Mouse (Mus musculus): ENCODE results near the gene Ppil2.

Ppil2 gene

GRCm38 (mm10) chr16:17096938-17097337 lies 14.1 kb downstream of the Ppil2 start:
- DNase-seq, result no peak

DNA sequence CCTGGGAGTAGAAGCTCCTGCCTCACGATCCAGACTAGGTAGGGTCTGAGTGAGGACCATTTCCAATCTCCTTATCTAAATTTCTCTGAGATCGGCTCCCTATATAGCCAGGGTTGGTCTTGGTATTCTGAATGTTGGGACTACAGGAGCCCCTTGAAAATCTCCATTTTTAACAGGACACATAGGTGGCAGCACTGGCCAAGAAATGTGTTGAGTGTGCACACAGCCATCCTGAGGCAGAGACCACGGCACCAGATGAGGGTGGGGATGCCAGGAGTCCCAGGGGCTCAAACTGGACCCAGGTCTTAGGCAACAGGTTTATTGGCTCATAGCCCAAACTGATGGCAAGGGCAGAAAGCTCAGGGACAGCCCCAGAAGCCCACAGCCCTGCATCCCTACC lies 22.7 kb downstream of the Ppil2 start:
- no peak for DNase-seq

DNA sequence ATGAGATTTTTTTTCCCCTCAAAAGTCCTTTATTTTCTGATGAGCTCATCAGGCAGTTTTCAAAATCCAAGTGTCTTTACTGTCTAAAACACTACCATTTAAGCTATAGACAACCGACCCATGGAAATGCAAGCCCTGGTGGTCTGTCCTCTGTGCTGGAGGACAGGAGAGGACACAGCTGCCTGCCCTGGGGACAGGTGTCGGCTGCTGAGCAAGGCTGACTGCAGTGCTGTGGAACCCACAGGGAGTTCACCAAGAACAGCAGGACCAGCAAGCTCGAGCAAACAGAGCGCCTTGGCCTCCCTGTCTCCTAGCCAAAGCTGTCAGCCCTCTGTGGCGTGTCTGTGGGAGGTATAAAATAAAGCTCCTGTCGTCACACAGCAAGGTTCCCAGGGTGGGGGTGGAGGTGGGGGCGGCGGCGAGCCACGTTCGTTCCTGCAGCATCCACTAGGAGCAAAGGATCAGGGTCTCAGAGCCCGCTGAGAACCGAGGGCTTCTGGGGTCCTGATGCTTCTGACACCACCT lies 24.3 kb downstream of the Ppil2 start:
- DNase-seq, result no peak

- DNase-seq, result no peak
Observed at GRCm38 (mm10) chr16:17086241-17086640, 24.8 kb downstream of the Ppil2 start.

- DNase-seq, result no peak
Observed at GRCm38 (mm10) chr16:17085636-17086035, 25.4 kb downstream of the Ppil2 start.

DNA sequence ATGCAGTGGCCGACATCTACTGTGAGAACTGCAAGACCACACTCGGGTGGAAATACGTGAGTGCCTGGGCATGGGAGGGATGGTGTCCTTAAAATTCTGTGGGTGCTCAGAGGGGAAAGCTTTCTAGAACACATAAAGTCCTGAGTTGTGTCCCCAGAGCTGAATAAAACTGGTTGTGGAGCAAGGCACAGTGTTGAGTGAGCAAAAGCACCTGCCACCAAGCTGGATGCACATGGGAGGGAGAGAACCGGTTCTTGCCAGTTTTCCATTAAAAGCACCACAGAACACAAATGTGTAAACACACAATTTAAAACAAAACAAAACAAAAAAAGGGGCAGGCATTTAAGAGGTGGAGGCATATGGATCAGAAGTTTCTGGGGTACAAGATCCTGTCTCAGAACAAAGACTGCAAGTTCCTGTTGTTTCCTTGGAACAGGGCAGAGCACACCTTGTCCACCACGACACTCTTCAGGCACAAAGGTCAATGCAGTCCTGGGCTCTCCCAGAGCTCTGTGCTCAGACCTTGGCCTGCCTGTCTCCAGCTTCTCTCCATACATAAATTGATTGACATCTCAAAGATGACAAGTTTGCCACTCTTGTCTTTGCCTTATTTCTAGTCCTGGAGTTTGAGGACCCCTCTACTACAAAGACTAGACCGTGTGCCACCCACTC lies 28.8 kb downstream of the Ppil2 start:
- DNase-seq, result no peak

DNA sequence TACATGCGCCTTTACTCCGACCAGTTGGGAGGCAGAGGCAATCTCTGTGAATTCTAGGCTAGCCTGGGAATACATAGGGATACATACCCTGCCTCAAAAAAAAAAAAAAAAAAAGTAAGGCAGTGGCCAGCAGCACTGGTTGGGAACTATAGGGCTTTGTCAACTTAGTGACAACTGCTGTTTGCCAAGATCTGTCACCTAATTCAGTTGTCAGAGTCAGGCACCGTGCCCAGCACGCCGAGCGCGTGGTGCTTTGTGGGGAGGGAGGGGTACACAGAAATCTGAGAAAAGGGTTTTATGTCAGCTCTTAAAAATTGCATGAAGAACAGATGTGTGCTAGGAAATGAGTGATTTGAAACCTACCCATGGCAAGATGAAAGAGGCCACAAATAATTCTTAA lies 33.0 kb downstream of the Ppil2 start:
- DNase-seq, result no peak

GRCm38 (mm10) chr16:17076869-17077268 lies 34.2 kb downstream of the Ppil2 start:
- DNase-seq, result no peak

GRCm38 (mm10) chr16:17076301-17076700 lies 34.8 kb downstream of the Ppil2 start:
- DNase-seq, result no peak

- no peak for DNase-seq
Observed at GRCm38 (mm10) chr16:17073000-17073399, 38.1 kb downstream of the Ppil2 start.

- no peak for DNase-seq
Observed at GRCm38 (mm10) chr16:17070716-17071115, 40.3 kb downstream of the Ppil2 start.

DNA sequence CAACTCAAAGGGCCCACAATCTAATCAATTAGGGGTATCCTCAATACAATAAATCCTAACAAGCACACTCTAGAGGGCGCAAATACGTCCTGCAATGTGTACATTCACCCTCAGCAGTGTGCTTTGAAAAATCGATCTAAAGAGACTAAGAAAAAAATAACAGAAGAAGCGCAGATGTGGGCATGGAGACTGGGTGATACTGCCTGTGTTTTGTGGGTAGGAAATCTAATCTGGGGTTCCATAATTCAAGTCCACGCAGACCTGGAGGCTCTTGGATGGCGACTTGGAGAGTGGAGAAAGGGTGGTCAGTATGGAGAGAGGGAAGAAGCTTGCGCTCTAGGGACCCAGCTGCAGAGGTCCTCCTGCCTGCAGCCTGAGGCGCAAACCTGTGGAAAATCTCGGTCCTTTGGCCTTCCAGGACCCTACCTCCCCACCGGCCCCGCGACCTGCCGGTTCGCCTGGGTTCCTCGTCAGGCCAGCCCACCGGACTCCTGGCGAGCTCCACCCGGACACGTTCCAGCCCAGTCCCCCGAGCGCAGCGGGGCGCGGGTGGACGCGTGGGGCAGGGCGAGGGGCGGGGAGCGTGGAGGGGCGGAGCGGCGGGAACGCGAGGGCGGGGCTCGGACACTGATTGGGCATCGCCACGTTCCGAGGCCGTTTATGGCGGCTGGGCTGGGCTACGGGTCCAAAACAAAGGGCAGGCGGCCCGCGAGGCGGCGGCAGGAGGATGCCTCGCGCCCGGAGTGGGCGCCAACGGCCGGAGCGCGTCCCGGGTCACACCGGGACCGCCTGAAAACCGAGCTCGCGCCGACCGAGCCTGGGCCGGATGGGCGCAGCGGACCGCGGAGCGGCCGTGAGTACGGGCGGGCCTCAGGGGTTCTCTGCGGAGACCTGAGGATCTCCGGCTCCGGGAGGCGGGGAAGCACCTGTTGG lies 41.3 kb downstream of the Ppil2 start, which contains the start of gene Ypel1:
Gene Ypel1, plus strand, starts transcription at position 186 of the 933 bp plus-strand sequence.
- DNase-seq, result peak; percentile 63 to 65

- DNase-seq, result no peak
Observed at GRCm38 (mm10) chr16:17067552-17067951, 43.5 kb downstream of the Ppil2 start.

DNA sequence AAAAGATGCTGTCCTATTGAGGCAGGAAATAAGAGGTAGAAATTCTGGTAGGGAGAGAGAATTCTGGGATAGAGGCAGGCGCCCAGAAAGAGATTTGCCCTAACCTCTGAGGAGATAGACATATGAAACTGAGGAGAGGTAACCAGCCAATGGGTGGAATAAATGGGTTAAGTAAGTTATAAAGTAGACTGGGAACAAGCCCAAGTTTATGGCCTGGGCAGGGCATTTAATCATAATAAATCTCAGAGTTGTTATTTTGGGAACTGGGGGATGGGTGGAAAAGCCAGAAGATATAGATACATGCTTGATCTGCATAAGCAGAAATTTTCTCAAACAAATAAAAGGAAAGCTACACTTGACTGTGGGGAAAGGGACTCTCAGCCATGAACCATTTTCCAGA lies 48.7 kb downstream of the Ppil2 start:
- DNase-seq, result no peak

DNA sequence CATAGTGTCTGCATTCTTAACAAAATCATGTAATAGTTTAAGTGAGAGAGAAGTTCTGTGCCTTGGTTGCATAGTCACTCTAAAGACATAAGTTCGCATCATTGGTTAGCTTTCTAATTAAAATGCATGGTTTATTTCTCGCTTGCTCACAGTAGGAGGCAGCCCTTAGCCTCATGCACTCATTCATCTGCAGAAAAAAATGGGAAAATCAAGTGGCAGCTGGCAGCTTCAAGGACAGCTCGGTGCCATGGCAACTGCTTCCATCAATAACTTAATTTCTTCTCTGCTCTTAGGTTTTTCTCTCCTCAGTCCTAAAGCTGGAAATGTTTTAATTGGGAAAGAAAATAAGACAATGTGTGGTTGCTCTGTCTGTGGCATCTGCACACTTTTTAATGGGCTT lies 55.5 kb downstream of the Ppil2 start:
- no peak for DNase-seq

- no peak for DNase-seq
Observed at GRCm38 (mm10) chr16:17053903-17054302, 57.2 kb downstream of the Ppil2 start.

DNA sequence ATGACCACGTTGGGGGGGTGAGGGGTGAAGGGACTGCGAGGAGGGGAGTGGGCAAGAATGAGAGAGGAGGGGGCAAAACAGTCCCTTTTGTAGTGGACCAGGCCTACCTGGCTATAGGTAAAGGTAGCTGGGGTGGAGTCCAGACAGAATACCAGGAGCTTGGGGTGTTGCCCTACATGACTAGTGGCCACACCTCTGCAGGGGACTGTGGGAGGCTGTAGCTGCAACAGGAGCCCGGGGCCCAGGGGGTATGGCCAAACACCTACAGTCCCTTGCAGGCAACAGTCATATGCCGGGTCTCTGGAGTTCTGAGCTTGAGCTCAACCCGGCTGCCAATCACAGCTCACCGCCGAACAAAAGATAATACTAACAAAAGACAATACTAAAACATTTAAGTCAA lies 59.0 kb downstream of the Ppil2 start:
- DNase-seq, result no peak

DNA sequence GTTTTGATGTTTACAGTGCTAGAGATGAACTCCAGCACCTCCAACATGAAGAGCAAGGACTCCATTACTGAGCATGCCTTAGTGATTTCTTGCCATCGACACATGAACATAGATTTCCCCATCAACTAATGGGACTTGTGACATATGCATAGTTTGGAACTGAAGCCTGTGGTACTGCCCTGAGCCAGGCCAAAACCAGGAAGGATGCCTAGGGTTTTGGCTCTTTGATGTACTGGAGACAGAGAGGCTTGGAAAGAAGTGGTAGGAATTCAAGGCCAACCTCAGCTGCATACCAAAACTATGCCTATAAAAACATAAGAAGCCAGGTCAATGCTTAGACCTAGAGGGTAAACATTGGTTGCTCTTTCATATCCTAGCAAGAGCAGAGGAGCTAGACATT lies 61.2 kb downstream of the Ppil2 start:
- no peak for DNase-seq

GRCm38 (mm10) chr16:17045287-17045686 lies 65.8 kb downstream of the Ppil2 start:
- no peak for DNase-seq

DNA sequence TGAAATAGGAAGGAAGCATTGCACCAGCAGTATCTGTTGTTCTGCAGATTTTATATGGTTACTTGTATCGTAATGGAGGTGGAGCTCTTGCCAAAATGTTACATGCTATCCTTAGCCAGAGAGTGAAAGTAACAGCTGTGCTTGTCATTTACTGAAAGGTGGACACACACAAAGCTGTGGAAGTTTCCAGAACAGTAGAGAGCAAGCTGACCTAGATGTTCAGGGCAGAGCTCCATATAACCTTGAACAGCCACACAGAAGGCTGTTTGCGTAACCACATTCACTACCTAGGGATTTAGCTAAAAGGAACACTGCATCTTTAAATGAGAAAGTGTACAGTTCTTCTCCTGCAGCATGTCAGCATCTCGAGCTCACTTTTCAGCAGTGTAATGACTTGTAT lies 66.7 kb downstream of the Ppil2 start:
- DNase-seq, result no peak

- no peak for DNase-seq
Observed at GRCm38 (mm10) chr16:17041417-17041816, 69.6 kb downstream of the Ppil2 start.

GRCm38 (mm10) chr16:17040716-17041115 lies 70.3 kb downstream of the Ppil2 start:
- DNase-seq, result no peak

All from thymus, adult 18-20 months (tissue).